Mouse (Mus musculus) layer of hippocampus, postnatal 10 days (tissue): ENCODE measurements around the gene Arid1b. TPM values are rescaled to one million over a fixed set of nuclear protein-coding genes. Genes with fewer than 3 reads are reported as not detected.

Experiments
- DNase-seq, 2 experiments: peaks; one replicate each; pipeline ENCODE4 v3.0.0; 2021; ENCODE audit warnings: low spot score in 2 of 2
- total RNA-seq, 2 experiments: library from RNA; stranded (reverse); gene quantifications; 2 replicates each; pipeline ENCODE4 v1.2.3; 2021

Gene Arid1b
- total RNA-seq, 2 experiments from 2014 or later: 74.7 to 79.4 TPM

DNA sequence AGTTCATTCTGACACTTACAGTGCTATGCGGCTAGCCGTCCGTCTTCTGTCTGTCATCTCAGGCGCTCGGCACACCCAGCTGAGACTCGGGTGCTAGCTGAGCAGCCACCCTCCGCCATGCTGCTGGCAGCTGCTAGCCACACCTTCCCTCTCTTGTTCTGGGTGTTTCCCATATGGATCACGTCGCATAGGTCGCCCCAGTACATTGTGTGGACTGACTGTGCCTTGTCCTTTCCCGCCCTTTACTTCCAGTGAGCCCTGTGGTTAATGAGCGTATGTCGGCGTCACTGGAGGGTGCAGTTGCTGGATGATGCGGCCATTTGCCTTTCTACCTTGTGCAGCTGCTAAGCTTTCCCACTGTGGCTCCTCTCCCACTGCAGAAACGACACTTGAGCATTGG is 59.1 kb downstream of the Arid1b start:
- DNase-seq: no peak

DNA sequence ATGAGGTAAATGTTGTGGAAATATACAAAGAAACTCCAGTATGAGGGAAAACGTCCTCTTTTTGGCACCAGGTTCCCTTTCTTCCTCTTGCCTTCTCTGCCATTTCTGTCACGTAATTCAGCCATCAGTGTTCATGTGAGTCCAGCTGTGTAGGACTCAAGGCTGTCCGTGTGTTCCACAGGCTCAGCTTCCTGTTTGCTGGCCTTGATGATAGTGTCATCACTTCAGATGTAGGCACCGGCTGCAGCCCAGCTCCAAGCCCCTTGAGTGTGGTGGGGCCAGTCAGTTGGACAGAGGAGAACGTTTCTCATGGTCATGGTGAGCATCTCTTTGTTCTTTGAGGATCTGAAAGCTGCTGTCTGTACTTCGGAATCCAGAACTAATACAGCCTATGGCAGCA is 61.3 kb downstream of the Arid1b start:
- DNase-seq: no peak

- DNase-seq: no peak
These were observed 62.5 kb downstream of the Arid1b start for GRCm38 (mm10) chr17:5056654-5057053.

DNA sequence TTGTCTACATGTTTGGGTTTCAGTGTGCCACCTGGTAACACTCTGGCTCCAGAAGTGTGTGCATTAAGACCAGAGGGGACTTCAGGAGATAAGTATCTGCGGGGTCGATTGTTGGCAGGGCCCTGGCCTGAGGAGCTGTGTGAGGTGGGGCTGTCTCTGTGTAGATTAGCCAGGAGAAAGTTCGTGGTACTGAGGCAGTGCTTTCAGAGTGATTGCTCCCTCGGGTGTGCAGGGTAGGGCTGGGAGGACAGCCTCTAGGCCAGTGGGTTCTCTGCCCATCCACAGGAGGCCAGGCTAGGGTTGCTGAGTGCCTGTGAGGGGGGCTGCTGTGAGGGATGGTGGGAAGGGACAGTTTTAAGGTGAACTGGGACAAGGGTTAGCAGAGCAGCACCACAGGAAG is 63.2 kb downstream of the Arid1b start:
- DNase-seq: no peak

- DNase-seq: peak; percentile 34 to 52
These were observed 64.0 kb downstream of the Arid1b start for GRCm38 (mm10) chr17:5057944-5058720.

- DNase-seq: no peak
These were observed 65.0 kb downstream of the Arid1b start for GRCm38 (mm10) chr17:5059092-5059601.

GRCm38 (mm10) chr17:5060515-5061084 is 66.5 kb downstream of the Arid1b start:
- DNase-seq: no peak

GRCm38 (mm10) chr17:5061183-5061582 is 67.1 kb downstream of the Arid1b start:
- DNase-seq: no peak

- DNase-seq: no peak
These were observed 67.5 kb downstream of the Arid1b start for GRCm38 (mm10) chr17:5061593-5061992.

GRCm38 (mm10) chr17:5063471-5064176 is 69.5 kb downstream of the Arid1b start:
- DNase-seq: no peak

DNA sequence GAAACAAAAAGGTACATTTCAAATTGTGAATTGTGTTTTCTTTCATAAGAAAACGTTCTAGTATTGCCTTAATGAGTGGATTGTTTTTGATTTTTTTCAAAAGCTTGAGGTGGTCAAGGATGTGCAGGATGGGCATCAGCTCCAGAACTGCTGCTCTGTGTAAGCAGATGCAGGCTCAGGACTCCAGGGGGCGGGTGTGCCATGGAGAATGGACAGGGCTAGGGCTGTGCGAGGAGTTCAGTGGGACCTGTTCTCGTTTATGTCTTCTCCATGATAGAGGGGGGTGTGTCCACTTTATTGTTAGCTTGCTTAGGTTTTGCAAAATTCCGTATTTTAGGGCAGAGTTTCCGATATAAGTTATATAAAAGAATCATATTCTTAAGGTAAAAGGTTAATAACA is 70.6 kb downstream of the Arid1b start:
- no peak for DNase-seq

- no peak for DNase-seq
These were observed 71.1 kb downstream of the Arid1b start for GRCm38 (mm10) chr17:5065270-5065669.

DNA sequence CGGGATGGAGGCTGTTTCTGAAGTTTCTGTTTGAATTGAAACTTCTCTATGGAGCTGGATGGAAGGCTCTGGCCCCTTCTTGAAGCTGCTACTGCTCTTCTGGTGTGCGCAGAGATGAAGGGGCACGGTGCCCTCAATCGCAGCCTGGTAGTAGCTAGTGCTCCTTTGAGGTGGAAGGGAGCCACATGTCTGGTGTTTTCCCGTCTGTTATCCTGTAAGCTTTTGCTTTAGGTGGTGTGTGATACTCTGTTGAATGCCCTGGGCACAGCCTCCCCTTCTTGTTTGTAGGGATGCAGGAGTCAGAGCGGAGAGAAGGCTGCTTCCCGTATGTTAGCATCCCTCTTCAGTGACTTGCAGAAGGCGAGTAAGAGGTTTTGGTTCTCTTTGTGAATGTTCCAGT is 72.7 kb downstream of the Arid1b start:
- no peak for DNase-seq

DNA sequence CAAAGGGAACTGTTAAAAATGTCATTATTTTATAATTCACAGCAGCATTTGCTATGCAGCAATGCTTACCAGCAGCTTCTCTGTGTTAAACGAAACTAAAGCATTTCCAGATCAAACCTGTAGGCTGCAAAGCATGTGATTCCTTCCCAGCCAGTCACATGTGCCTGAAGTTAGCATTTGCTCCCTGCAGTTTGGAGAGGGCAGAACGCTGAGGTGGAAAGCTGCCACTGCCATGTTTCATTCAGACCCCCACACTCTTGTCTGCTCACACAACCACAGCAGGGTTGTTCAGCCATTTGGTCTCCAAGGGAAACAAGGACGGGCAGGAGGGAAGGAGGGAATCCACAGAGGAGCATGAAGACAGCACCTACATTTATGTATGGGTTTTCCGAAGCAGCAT is 73.1 kb downstream of the Arid1b start:
- DNase-seq: no peak

- DNase-seq: no peak
These were observed 76.3 kb downstream of the Arid1b start for GRCm38 (mm10) chr17:5070399-5070798.

DNA sequence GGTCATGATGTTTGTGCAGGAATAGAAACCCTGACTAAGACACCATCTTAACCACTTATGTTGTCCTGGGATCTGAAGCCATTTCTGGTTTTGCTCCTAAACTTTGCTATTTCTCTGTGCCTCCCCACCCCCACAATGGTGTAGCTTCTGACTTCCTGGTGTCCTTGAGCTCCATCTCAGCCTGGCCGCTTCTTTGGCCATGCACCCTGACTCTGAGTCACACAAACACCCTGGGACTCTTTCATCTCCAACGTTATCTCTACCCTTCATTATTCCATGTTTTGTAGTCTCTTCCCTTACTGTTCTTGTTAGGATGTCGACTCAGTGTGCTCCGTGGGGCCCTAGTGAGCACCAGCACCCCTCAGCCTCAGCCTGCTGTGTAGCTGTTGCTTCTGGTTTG is 78.4 kb downstream of the Arid1b start:
- DNase-seq: no peak

GRCm38 (mm10) chr17:5074752-5075506 is 80.8 kb downstream of the Arid1b start:
- DNase-seq: no peak

GRCm38 (mm10) chr17:5077996-5078395 is 83.9 kb downstream of the Arid1b start:
- DNase-seq: no peak

- DNase-seq: no peak
These were observed 84.4 kb downstream of the Arid1b start for GRCm38 (mm10) chr17:5078576-5078975.

- no peak for DNase-seq
These were observed 86.8 kb downstream of the Arid1b start for GRCm38 (mm10) chr17:5080884-5081419.

GRCm38 (mm10) chr17:5082274-5082673 is 88.1 kb downstream of the Arid1b start:
- no peak for DNase-seq
